Mouse (Mus musculus) ES-E14 (cell line): ENCODE measurements around the gene Cnp. TPM values are rescaled to one million over a fixed set of nuclear protein-coding genes. Genes with fewer than 3 reads are reported as not detected.

Source experiments
- DNase-seq: peaks from one replicate; pipeline ENCODE4 v3.0.0-alpha.2; 2013; ENCODE audit warnings: low read depth, low spot score
- H3K27ac ChIP-seq: 2 replicates; pipeline ENCODE4 v1.5.1; 2012; ENCODE audit warnings: low read depth, mild to moderate bottlenecking, low read length, moderate library complexity, mixed read lengths; ENCODE audit not compliant: poor library complexity, insufficient read depth, severe bottlenecking
- H3K36me3 ChIP-seq: 2 replicates; pipeline ENCODE4 v1.6.1; 2012; ENCODE audit warnings: mild to moderate bottlenecking, low read length, moderate library complexity, mixed read lengths; ENCODE audit not compliant: control insufficient read depth, poor library complexity, insufficient read depth, severe bottlenecking
- H3K4me1 ChIP-seq, 2 experiments: fragments of 150-350 bp in 1 of 2; sonication (generic) in 1 of 2; 2 replicates each; pipeline ENCODE4 v1.6.1; 2012; ENCODE audit warnings: low read length in 2 of 2, mild to moderate bottlenecking in 1 of 2, mixed read lengths in 1 of 2; ENCODE audit not compliant: control insufficient read depth in 2 of 2, insufficient read depth in 2 of 2, poor library complexity in 1 of 2
- H3K4me3 ChIP-seq, 2 experiments: fragments of 150-350 bp in 1 of 2; sonication (generic) in 1 of 2; 2 replicates each; pipeline ENCODE4 v1.5.1; 2012; ENCODE audit warnings: low read length in 2 of 2, low read depth in 1 of 2, mild to moderate bottlenecking in 1 of 2, mixed read lengths in 1 of 2; ENCODE audit not compliant: insufficient read depth in 1 of 2, poor library complexity in 1 of 2, severe bottlenecking in 1 of 2
- H3K9ac ChIP-seq: 2 replicates; pipeline ENCODE4 v1.6.1; 2012; ENCODE audit warnings: low read depth, mild to moderate bottlenecking, low read length, mixed read lengths; ENCODE audit not compliant: poor library complexity, insufficient read depth, severe bottlenecking
- H3K9me3 ChIP-seq: fragments of 150-350 bp; sonication (generic); 2 replicates; pipeline ENCODE4 v1.6.1; 2012; ENCODE audit warnings: low read depth, mild to moderate bottlenecking, low read length; ENCODE audit not compliant: control insufficient read depth, insufficient read depth
- CHD2 ChIP-seq: IDR thresholded peaks from 2 replicates; pipeline ENCODE4 v1.6.1; 2014; ENCODE audit warnings: mild to moderate bottlenecking, low read depth, low read length, inconsistent platforms
- HCFC1 ChIP-seq: IDR thresholded peaks from 2 replicates; pipeline ENCODE4 v1.6.1; 2012; ENCODE audit warnings: low read length, inconsistent platforms, borderline replicate concordance; ENCODE audit not compliant: insufficient read depth
- MAFK ChIP-seq: IDR thresholded peaks from 2 replicates; pipeline ENCODE4 v1.6.1; 2014; ENCODE audit warnings: mild to moderate bottlenecking, low read depth, low read length, inconsistent platforms; ENCODE audit not compliant: insufficient read depth
- ZC3H11A ChIP-seq: IDR thresholded peaks from 2 replicates; pipeline ENCODE4 v1.6.1; 2012; ENCODE audit warnings: low read depth, mild to moderate bottlenecking, inconsistent platforms, low read length, borderline replicate concordance
- ZNF384 ChIP-seq: IDR thresholded peaks from 2 replicates; pipeline ENCODE4 v1.6.1; 2012; ENCODE audit warnings: low read depth, low read length, inconsistent platforms
- in situ Hi-C, 2 experiments: fragments of 600-800 bp; cut with MboI; formaldehyde crosslinking; loops; one replicate each; pipeline ENCODE4 v1.15.1; 2025; ENCODE audit warnings: low sequenced_read_pairs in 2 of 2, inconsistent platforms in 1 of 2; ENCODE audit not compliant: unreplicated experiment in 2 of 2
- total RNA-seq: library from RNA; depleted of rRNA; stranded (reverse); fragments of 300-350 nt; gene quantifications from 2 replicates; pipeline ENCODE4 v1.2.3, GENCODE M21; 2012

Gene Cnp
- total RNA-seq, 1 experiment = 11.9 TPM

- no peaks in the 10 kb centered on the region for H3K36me3 ChIP-seq
- no peak for DNase-seq
- no peaks in the 10 kb centered on the region for H3K9me3 ChIP-seq
- peaks cover 0 to 9% of the 10 kb centered on the region in 2 experiments; a peak in 2 of 4 replicates for H3K4me1 ChIP-seq
- TF ChIP-seq HCFC1 = no peak
- in situ Hi-C loops = no loop called here
- no peak overlapping the region for H3K9ac ChIP-seq
- no peak overlapping the region for H3K27ac ChIP-seq
- H3K4me3 ChIP-seq = no peak overlapping the region
These were observed 38.7 kb upstream of the Cnp start for GRCm38 (mm10) chr11:100535996-100536395.

GRCm38 (mm10) chr11:100536466-100536865, 38.2 kb upstream of the Cnp start:
- in situ Hi-C loops = no loop called here
- H3K4me1 ChIP-seq = peaks cover 0 to 9% of the 10 kb centered on the region in 2 experiments; a peak in 2 of 4 replicates
- DNase-seq = no peak
- no peaks in the 10 kb centered on the region for H3K36me3 ChIP-seq
- no peaks in the 10 kb centered on the region for H3K9me3 ChIP-seq
- H3K27ac ChIP-seq = no peak overlapping the region
- no peak for TF ChIP-seq ZNF384
- no peak for TF ChIP-seq ZC3H11A
- no peak for TF ChIP-seq HCFC1
- TF ChIP-seq MAFK = no peak
- TF ChIP-seq CHD2 = no peak
- H3K9ac ChIP-seq = no peak overlapping the region
- no peak overlapping the region for H3K4me3 ChIP-seq

- no peak overlapping the region for H3K4me3 ChIP-seq
- in situ Hi-C loops = no loop called here
These were observed 33.7 kb upstream of the Cnp start for GRCm38 (mm10) chr11:100540966-100541365.

GRCm38 (mm10) chr11:100541577-100541976, 33.1 kb upstream of the Cnp start:
- no peak for DNase-seq
- Histone ChIP-seq H3K36me3 (no peaks in the 10 kb centered on the region), H3K9me3 (no peaks in the 10 kb centered on the region), H3K27ac (no peak overlapping the region), H3K4me1 (peaks cover 0 to 8% of the 10 kb centered on the region in 2 experiments; a peak in 1 of 4 replicates), H3K4me3 (no peak overlapping the region), H3K9ac (no peak overlapping the region)
- TF ChIP-seq HCFC1 (no peak), ZNF384 (no peak), CHD2 (no peak), MAFK (no peak), ZC3H11A (no peak)
- in situ Hi-C loops = no loop called here

More at GRCm38 (mm10) chr11:100540966-100541365, 33.7 kb upstream of the Cnp start:
- Histone ChIP-seq H3K27ac (no peak overlapping the region), H3K9me3 (no peaks in the 10 kb centered on the region), H3K9ac (no peak overlapping the region), H3K4me1 (peaks cover 0 to 6% of the 10 kb centered on the region in 2 experiments; a peak in 1 of 4 replicates), H3K36me3 (no peaks in the 10 kb centered on the region)
- DNase-seq = no peak
- no peak for TF ChIP-seq MAFK
